Mouse (Mus musculus) mature B cell (primary cell): Measurements from ENCODE around the gene Disp2.

Experiments used
- in situ Hi-C: fragments of 300-500 bp; cut with MboI; formaldehyde crosslinking; loops from 2 replicates; pipeline ENCODE4 v1.14.3; 2019

Gene Disp2

GRCm38 (mm10) chr2:118756103-118756502 is 23.4 kb upstream of the Disp2 start:
- in situ Hi-C loops = loop anchor here (10.0 to 25.0 kb wide), 2 partner anchors 131 to 271 kb away; no protein-coding TSS in a partner anchor

GRCm38 (mm10) chr2:118759828-118760227 is 19.7 kb upstream of the Disp2 start:
- in situ Hi-C loops = loop anchor here (5.0 to 25.0 kb wide), 4 partner anchors 123 to 275 kb away; no protein-coding TSS in a partner anchor

GRCm38 (mm10) chr2:118760311-118761025 is 19.1 kb upstream of the Disp2 start:
- in situ Hi-C loops = loop anchor here (5.0 to 25.0 kb wide), 3 partner anchors 123 to 204 kb away; no protein-coding TSS in a partner anchor

GRCm38 (mm10) chr2:118761358-118761757 is 18.2 kb upstream of the Disp2 start:
- in situ Hi-C loops = loop anchor here (5.0 to 25.0 kb wide), 3 partner anchors 124 to 203 kb away; no protein-coding TSS in a partner anchor

- in situ Hi-C loops = loop anchor here (5.0 to 25.0 kb wide), 3 partner anchors 125 to 203 kb away; no protein-coding TSS in a partner anchor
Observed at GRCm38 (mm10) chr2:118761906-118762783, 17.4 kb upstream of the Disp2 start, which contains the start of gene Ccdc9b. Gene Ccdc9b, minus strand, starts transcription at chr2:118762661.

GRCm38 (mm10) chr2:118762784-118763148 is 16.8 kb upstream of the Disp2 start:
- in situ Hi-C loops = loop anchor here (5.0 to 25.0 kb wide), 3 partner anchors 125 to 202 kb away; no protein-coding TSS in a partner anchor

GRCm38 (mm10) chr2:118763469-118763868 is 16.1 kb upstream of the Disp2 start:
- in situ Hi-C loops = loop anchor here (5.0 to 25.0 kb wide), 3 partner anchors 124 to 201 kb away; no protein-coding TSS in a partner anchor

- in situ Hi-C loops = loop anchor here (5.0 to 25.0 kb wide), 3 partner anchors 123 to 201 kb away; no protein-coding TSS in a partner anchor
Observed at GRCm38 (mm10) chr2:118764094-118764831, 15.3 kb upstream of the Disp2 start.

- in situ Hi-C loops = loop anchor here (5.0 to 25.0 kb wide), 3 partner anchors 122 to 200 kb away; no protein-coding TSS in a partner anchor
Observed at GRCm38 (mm10) chr2:118764875-118765274, 14.6 kb upstream of the Disp2 start.

- in situ Hi-C loops = loop anchor here (10.0 to 25.0 kb wide), 2 partner anchors 121 to 198 kb away; no protein-coding TSS in a partner anchor
Observed at GRCm38 (mm10) chr2:118766041-118767033, 13.2 kb upstream of the Disp2 start.

GRCm38 (mm10) chr2:118772158-118772874 is 7.2 kb upstream of the Disp2 start, which contains the start of gene Phgr1:
Gene Phgr1, plus strand, starts transcription at chr2:118772769.
- in situ Hi-C loops = loop anchor here (25.0 kb wide), 1 partner anchor 115 kb away; no protein-coding TSS in a partner anchor

- in situ Hi-C loops = loop anchor here (25.0 kb wide), 1 partner anchor 113 kb away; no protein-coding TSS in a partner anchor
Observed at GRCm38 (mm10) chr2:118774536-118774935, 5.0 kb upstream of the Disp2 start.

- in situ Hi-C loops = no loop called here
Observed at GRCm38 (mm10) chr2:118775396-118775795, 4.1 kb upstream of the Disp2 start.

- in situ Hi-C loops = no loop called here
Observed at GRCm38 (mm10) chr2:118775846-118776245, 3.7 kb upstream of the Disp2 start.

GRCm38 (mm10) chr2:118776295-118776694 is 3.2 kb upstream of the Disp2 start:
- in situ Hi-C loops = no loop called here

- in situ Hi-C loops = no loop called here
Observed at GRCm38 (mm10) chr2:118778418-118778817, 1.1 kb upstream of the Disp2 start.

GRCm38 (mm10) chr2:118779065-118779464 is 454 bp upstream of the Disp2 start:
- in situ Hi-C loops = no loop called here

- in situ Hi-C loops = no loop called here
Observed at GRCm38 (mm10) chr2:118781115-118781514, 1.6 kb downstream of the Disp2 start.

GRCm38 (mm10) chr2:118782303-118782702 is 2.8 kb downstream of the Disp2 start:
- in situ Hi-C loops = no loop called here
